Mouse (Mus musculus): ENCODE measurements around the gene Arid5a.
A peak's percentile ranks its signal among the peaks of the same experiment; 100 is the strongest.

Gene Arid5a

DNA sequence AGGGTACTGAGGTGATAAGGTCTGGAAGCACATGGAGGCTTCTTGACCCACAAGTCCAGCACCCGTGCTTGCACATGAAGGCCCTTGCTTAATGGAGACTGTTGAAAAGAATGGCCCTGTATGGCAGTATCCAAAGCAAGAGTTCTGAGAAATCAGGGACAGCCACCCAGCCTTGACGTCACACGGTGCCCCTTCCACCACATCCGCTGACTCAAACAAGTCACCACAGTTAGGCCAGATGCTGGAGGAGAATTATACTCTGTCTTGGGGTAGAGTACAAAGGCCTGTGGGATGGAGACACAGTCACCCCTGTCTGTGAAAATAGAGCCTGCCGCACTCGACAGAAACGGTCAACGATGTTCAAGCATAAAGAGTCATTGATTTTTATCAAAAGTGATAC lies 14.1 kb upstream of the Arid5a start:
- DNase-seq (ENCODE audit: extremely low read depth, low read depth): no peak

DNA sequence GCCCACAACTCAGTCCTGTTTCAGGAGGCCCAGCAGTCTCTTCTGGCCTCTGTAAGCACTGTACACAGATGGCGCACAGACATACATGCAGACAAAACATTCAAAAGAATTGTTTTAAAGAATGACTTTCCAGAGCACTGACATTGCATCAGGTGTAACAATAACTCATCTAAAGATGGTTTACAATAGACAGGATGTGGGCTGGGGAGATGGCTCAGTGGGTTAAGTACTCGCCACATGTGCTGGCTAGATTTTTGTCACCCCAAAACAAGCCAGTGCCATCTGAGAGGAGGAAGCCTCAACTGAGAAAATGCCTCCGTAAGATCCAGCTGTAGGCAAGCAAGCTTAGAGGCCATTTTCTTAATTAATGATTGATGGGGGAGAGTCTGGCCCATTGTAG lies 13.1 kb upstream of the Arid5a start:
- DNase-seq (ENCODE audit: extremely low read depth, low read depth): no peak

DNA sequence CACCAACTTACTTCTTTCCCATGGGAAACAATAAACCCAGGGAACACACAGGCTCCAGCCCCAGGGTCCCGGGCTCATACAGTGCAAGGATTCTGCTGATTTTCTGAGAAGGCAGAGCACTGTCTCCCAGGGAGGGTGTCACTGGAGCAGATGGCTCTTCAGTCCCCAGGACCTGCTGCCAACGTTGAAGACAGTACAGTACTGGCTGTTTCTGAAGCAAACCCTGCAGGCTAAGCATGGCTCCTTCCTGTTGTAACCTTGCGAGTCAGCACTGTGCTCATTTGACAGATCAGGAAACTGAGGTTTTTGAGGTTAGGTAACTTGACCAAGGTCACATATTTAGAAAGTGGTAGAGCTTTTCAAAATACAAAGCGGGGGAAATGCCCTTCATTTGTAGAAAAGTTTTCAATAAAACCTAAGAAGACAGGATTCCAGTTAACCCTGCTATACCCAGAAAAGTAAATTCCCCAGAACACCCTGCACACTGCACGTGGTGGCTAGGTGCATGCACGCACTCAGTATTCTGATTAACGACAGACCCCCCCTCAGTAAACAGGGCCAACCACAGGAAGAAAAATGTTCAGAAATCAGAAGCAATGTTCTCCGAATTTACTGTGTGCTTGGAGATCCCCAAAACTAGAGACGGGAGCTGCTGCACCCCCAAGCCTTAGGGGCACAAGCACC lies 10.9 kb upstream of the Arid5a start:
- no peak for DNase-seq (ENCODE audit: extremely low read depth, low read depth)

DNA sequence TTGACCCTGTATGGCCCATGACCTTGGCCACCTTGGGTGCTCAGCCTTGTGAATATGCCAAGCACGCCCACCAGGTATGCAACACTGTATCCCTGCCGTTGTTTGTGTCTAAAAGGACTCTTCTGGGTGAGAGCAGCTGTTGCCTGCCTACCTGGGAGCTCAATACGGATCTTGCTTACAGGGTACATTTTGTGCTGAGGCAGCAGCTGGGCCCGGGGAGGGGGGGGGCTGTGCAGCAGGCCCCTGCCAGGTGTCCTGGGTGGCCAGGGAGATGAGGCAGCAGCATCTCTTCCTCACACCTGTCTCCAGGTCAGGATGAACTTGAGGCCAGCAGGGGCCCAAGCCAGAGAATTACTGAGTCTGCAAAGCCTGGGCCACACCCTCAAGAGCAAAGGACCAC lies 9.4 kb upstream of the Arid5a start:
- DNase-seq (ENCODE audit: extremely low read depth, low read depth): no peak

DNA sequence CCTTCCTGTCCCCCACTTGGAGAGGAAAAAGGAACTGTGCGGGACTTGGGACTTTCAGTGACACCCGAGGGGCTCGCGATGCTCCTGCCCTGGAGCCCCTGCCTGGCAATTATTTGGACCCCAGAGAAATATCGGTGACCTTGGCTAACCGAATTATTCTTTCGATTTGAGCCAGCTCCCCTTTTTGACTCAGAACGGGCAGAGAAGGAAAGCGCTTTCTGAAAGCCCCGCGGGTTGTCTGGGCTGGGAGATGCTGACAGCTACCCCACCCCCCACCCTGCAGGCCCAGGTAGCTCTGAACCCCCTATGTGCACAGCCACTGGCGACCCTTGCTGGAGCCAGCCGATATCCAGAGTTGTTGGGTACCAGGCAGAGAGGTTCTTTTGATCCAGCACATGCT lies 8.4 kb upstream of the Arid5a start:
- DNase-seq (ENCODE audit: extremely low read depth, low read depth): no peak

DNA sequence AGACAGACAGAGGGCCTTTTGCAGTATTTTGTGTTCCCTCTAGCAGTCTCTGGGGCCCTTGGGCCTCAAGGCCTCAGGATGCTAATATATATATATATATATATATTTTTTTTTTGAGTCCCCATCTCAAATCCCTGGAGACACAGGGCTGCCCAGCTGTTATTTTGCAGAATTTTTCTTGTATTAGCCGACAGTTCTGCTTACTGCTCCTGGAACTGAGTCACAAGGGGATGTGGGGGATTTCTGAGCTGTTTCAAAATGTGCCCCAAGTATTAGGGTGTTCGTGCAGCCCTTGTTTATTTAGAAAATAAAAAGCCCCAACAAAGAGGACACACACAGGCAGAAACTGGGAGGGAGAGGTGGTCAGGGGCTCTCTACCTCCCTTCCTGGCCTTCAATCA lies 7.9 kb upstream of the Arid5a start:
- no peak for DNase-seq (ENCODE audit: extremely low read depth, low read depth)

DNA sequence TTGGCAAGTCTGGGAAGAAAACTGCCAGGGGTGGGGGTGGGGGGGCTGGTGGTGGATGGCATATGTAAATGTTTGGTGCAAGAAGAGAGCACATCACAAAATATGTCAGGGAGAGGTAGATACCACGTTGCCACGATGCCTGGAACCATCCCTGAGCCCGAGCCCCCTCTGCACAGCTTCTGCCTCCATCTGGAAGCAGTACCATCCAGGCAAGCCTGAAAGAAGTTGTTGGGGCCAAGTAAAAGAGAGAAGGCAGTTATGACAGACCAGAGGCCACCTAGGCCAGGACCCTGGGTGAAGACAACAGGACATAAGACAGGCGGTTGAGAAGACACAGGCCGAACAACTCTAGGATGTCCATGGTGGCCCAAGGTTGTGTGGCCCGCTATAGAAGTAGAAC lies 7.0 kb upstream of the Arid5a start:
- DNase-seq (ENCODE audit: extremely low read depth, low read depth): no peak

DNA sequence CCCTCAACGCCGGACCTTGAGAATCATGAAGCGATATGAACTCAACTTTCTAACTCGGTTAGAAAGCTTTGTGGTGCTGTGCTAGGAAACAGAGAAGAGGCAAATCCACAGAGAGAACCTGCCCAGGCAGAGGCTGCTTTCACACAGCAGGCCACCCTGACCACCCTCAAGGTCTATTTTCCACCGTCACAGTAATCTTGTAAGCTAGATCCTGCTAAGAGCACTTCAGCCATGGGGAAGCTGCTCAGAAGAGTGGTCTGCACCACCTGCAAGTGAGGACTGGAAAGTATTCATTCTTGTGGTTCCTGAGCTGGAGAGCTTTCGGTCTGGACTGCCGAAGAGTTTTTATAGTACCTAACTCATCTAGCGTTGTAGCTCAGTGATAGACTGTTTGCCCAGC lies 5.3 kb upstream of the Arid5a start:
- no peak for DNase-seq (ENCODE audit: extremely low read depth, low read depth)

DNA sequence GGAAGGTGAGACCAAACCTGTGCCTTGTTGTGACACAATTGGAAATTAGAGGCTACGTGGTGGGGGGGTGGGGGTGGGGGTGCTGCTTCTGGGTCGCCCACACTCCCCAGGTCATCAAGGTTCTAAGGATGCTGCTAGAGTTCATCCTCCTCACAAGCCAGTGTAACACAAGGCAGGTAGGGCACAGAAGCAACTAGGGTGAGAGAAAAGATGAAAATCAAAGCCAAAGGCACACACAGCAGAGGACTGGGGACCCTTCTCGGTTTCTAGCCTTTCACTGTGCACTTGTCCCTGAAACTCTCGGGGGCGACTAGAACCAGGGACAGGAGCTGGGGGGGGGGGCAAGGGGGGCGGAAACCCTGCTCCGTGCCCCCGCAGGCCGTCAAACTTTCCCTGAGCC lies 4.6 kb upstream of the Arid5a start:
- DNase-seq (ENCODE audit: extremely low read depth, low read depth): no peak

DNA sequence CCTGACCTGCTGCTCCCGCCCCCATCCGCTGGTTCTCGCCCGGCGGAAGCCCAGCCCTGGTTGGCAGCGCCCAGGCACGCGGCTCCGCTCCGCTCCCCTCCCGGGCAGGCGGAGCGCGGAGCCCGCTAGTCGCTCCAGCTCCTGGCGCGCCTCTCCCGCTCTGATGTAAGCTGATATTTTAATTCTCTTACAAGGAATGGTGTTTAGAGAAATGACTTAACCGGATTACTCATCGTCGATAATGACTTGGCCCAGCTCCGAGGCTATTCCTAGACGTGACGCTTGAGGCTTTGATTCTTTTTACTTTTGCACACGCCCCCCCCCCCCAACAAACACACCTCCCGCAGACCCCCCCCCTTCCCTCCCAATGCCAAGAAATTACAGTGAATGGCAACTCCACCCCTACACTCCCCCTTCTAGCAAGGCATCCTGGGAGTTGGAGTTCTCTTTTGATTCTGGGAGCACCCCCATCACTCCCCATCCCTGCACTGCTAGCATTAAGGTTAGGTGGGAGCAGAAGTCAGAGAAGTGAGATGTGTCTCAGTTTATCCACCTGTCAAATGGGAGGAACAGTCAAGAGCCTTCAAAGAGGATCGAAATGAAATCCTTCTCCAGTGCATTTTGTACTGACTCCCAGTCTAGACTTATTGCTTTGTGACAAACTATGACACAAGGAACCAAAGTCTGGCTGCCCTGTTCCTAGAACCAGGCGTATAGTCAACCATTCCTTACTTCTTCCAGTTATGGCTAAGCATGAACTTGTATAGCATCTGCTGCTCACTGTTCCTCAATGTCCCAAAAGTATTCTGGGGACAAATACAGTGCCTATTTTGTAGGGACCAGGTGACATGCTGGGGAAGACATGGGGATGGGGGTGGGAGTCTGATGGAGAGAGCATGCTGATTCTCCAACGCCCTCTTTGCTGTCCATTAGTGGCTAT lies 3.9 kb upstream of the Arid5a start:
- DNase-seq (ENCODE audit: extremely low read depth, low read depth): no peak

DNA sequence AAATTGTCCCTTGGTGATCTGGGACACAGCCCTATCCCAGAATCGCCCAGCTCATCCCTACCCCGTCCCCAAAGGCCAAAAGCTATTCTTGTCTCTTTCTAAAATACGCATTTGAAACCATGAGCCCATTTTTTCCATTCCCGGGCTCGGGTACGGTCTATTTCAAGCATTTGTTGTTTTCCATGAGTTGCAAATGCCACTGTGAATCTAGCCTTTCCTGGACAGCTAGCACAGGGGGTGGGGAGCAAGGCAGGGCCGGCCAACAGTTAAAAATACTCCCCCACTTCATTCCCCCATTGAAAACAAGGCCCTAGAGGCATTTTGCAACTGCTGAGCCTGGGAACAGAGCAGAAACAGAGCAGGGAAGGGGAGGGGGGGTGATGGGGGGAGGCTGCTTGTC lies 2.8 kb upstream of the Arid5a start:
- no peak for DNase-seq (ENCODE audit: extremely low read depth, low read depth)

DNA sequence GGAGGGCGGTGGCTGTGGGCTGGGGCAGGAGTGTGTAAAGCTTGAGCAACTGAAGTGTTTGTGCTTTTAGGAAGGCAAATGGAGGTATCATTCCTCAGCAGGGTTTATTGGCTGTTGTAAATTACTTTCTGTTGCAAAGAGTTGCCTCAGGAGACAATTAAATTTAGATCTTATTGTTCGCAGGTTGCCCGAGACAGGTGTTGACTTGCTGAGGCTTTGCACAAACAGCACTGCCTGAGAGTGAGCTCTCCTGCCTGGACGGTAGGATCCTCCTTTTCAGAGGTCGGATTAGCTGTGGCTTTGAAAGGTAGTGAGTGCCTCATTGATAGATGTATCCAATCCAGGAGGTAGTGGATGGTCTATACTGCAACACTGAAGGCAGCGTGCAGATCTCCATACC lies 1.4 kb upstream of the Arid5a start:
- DNase-seq (ENCODE audit: extremely low read depth, low read depth): no peak

DNA sequence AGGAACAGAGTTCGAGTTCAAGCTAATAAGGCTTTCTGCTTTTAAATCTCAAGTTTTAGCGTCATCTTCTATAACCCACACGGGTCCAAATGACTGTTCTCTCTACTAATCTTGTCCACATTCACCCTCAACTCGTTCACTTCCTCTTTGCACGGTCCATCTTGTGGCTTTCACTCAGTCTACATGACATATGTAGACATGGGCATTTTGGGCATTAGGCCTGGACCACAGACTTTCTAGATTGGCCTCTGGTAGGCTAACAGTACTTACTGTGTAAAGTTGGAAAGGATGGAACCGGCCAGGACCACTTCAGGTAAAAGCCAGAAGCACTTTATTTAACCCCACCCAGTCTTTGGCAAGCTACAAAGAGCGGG lies 425 bp upstream of the Arid5a start:
- DNase-seq (ENCODE audit: extremely low read depth, low read depth): peak; percentile 35

DNA sequence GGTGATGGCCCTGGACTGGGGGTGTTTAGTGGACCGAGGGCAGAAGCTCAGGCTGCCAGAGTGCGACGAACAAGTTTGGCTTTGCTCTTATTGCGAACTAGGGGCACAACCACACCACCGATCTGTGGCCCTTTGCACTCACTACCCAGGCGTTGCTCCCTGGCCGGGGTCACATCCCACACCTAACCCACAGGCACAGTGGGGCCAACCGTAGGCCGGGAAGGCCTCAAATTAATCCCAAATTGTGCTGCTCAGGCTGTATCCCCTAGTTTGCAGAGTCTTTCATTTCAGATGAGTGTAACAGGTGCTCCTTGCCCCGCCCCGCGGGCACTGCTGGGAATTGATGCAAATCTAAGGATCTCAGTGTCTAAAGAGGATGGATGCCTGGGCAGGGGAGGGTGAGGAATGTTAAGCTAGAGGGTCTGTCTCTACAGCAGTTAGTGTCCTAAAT lies 943 bp downstream of the Arid5a start:
- DNase-seq (ENCODE audit: extremely low read depth, low read depth): no peak

DNA sequence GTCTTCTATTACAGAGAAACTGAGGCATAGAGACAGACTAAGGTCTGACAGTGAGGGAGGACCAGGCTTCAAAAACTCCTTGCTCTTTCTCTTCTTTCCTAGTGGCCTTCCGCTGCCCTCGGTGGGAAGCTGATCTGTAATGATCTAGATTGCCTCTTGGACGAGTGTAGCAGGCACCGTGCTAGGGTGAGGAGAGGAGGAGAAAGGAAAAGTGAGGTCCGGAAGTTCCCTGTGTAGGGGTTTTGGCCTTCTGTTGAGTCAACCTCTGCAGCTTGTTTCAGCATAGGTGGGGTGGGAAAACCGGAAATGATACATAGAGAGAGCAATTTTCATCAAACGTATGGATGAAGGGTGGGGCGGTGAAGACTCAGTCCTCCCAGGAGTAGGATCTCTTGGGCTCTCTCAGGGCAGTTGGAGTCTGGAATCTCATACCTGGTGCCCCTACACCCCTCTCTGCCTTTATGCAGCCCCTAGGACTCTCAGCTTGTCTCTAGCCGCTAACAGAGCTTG lies 1.5 kb downstream of the Arid5a start:
- DNase-seq (ENCODE audit: extremely low read depth, low read depth): no peak

DNA sequence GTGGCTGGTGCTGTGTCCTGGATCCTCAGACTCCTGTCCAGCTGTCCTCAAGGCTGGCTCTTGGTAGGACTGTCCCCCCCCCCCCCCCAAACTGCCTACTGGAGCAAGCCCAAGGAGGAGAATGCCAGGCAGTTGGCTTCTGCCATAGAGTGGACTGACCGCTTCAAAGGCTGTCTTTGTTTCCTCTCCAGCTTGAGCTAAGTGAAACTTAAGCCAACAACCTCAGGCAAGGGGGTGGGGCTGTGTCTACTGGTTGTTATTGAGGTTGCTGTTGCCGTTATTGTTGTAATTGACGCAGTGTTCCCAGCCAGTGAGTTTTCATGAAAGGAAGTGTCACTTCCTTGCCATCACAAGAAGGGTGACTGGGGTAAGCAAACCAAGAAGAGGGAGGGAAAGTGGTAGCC lies 2.0 kb downstream of the Arid5a start:
- no peak for DNase-seq (ENCODE audit: extremely low read depth, low read depth)

DNA sequence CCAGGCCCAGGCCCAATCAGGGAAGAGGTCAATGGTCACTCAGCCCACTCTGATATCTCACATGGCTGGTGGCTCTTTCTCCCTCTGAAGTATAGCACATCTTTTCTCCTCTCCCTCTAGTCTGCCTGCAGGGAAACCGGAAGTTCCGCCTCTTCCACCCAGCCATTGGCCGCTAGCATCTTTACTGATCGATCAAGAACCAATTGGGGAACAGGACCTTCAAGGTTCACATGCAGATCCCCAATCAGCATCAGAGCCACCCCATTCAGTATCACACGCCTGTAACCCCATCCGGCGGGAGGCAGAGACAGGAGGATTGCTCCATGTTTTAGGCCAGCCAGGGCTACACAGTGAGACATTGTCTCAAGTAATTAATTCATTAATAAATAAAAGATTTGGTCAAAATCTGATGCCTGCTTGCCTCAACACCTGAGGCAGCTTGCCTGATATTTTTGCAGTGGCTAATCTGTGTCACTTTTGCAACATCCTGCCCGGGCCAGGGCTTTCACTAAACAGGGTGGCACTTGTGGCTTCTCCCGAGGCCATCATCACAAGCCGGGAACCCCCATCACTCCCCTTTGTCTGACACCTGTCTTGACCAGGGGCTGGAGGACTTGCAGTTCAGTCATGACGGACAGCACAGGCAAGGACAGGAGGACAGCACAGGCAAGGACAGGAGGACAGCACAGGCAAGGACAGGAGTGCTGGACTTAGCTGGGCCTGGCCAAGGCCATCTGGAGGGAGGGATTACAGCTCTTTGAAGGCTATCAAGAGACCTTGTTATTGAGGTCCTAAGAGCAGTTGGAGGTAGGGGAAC lies 7.6 kb downstream of the Arid5a start:
- DNase-seq (ENCODE audit: extremely low read depth, low read depth): peak; percentile 85

DNA sequence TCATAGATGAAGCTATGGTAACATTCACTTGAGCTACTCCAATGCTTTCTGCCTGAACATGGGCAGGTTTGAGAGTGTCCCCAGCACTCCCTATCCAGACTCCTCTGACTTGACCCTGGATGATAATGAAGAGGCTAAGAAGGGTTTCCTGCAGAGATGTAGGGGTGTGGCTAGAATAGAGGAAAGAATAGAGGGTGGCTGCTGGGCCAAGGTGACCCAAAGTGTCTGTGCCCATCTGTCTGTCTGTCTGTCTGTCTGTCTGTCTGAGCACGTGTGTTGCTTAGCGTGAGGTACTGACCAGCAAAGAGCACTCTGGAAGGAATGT lies 8.2 kb downstream of the Arid5a start:
- DNase-seq (ENCODE audit: extremely low read depth, low read depth): no peak

DNA sequence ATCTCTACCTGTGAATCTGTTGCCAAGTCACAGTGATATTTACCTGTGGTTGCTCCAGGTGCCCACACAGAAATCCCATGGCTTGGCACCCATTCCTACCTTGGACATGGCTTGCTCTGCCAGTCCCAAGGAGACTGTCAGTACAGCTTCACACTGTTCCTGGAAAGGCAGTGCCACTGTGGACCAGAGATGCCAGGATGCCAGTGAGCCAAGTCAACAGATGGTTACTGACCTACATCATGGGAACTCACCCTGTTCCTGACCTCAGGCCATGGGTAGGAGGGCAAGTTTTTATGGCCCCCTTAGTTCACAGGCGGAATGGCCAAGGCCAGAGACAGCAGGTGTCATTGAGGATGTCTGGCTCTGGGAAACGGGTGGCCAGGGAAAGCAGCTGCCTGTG lies 13.6 kb downstream of the Arid5a start:
- no peak for DNase-seq (ENCODE audit: extremely low read depth, low read depth)

DNA sequence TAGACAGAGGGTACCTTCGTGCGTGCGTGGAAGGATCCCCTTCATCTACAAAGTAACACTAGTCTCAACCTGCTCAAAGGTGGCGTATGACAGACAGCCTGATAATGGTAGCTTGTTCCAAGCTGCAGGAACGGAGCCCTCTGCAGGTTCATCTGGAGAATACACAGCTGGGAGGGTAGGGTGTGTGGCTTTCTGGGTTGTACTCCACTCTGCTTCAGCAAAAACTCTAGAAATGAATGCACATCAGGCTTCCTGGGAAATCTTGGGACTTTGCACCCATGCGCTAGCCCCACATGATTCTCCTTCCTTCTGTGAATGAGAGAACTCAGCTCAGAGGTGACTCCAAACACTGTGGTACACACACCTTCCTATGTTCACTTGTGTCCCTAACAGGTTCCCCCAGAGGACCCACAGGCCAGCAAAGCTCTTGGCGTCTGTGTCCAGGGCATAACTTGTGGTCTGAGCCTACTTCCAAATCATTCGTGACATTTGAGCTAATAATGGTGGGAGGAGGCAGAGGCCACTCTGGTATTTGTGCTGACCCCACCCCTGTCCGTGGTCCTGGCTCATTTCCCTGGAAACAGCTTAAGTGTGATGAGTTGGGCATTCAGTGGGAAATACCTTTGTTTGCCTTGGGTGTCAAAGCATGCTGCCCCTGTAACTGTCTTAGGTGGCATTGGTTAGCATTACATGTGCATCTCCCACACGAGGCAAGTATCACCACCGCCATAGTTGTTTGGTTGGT lies 14.5 kb downstream of the Arid5a start:
- DNase-seq (ENCODE audit: extremely low read depth, low read depth): no peak

DNA sequence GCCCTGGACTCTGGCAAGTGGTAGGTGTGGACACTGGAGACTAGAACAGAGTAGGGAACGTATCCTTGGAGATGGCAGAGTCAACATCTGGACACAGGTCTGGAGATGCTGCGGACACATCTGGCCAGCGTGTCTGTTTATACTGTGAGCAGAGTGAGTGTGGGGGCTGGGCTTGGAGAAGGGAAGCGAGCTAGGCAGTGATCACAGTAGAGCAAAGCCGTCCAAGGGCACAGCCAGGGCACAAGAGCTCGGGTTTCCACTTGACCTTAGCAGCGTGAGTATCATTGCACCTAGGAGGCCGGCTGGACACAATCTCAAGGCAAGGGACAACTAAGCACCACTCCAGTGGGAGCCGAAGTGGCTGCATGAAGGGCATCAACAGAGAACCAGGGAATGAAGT lies 15.5 kb downstream of the Arid5a start:
- no peak for DNase-seq (ENCODE audit: extremely low read depth, low read depth)

Measured in MEL-GATA-1-ER (cell line).